Mouse (Mus musculus): ENCODE measurements around the gene Wdr1. TPM values are rescaled to one million over a fixed set of nuclear protein-coding genes. Genes with fewer than 3 reads are reported as not detected.

Gene Wdr1
- polyA plus RNA-seq, 1 experiment from 2014 or later = 221 TPM

GRCm38 (mm10) chr5:38538508-38538907, 24.5 kb downstream of the Wdr1 start:
- H3K9ac ChIP-seq (ENCODE audit: low read depth, low read length) = no peak overlapping the region
- ATAC-seq = 0 out of 2 replicates have a peak, but pooled peaks have one; percentile 44
- H3K36me3 ChIP-seq (ENCODE audit: control insufficient read depth, insufficient read depth, low read length) = peaks cover 72% of the 10 kb centered on the region
- H3K4me3 ChIP-seq (ENCODE audit: low read depth, low read length) = no peak overlapping the region
- H3K27me3 ChIP-seq (ENCODE audit: control insufficient read depth, insufficient read depth, low read depth, low read length) = no peaks in the 10 kb centered on the region
- no peak overlapping the region for H3K4me2 ChIP-seq (ENCODE audit: low read length)
- H3K27ac ChIP-seq (ENCODE audit: low read length) = no peak overlapping the region
- no peaks in the 10 kb centered on the region for H3K9me3 ChIP-seq (replicated peaks; ENCODE audit: control insufficient read depth, low read length, poor library complexity, severe bottlenecking)
- no peaks in the 10 kb centered on the region for H3K4me1 ChIP-seq (ENCODE audit: control insufficient read depth, insufficient read depth, low read length)
- WGBS = 86% methylated on average over 8 of the region's 8 CpGs

- ATAC-seq = no peak
These were observed 25.2 kb downstream of the Wdr1 start for GRCm38 (mm10) chr5:38537845-38538244.

GRCm38 (mm10) chr5:38536822-38537221, 26.2 kb downstream of the Wdr1 start:
- Histone ChIP-seq H3K9ac (ENCODE audit: low read depth, low read length) (no peak overlapping the region), H3K9me3 (replicated peaks; ENCODE audit: control insufficient read depth, low read length, poor library complexity, severe bottlenecking) (no peaks in the 10 kb centered on the region), H3K4me3 (ENCODE audit: low read depth, low read length) (no peak overlapping the region), H3K27ac (ENCODE audit: low read length) (no peak overlapping the region), H3K4me1 (ENCODE audit: control insufficient read depth, insufficient read depth, low read length) (no peaks in the 10 kb centered on the region), H3K4me2 (ENCODE audit: low read length) (no peak overlapping the region), H3K36me3 (ENCODE audit: control insufficient read depth, insufficient read depth, low read length) (peaks cover 65% of the 10 kb centered on the region), H3K27me3 (ENCODE audit: control insufficient read depth, insufficient read depth, low read depth, low read length) (no peaks in the 10 kb centered on the region)
- ATAC-seq = no peak
- 91% methylated on average over 3 of the region's 3 CpGs for WGBS

More at GRCm38 (mm10) chr5:38537845-38538244, 25.2 kb downstream of the Wdr1 start:
- Histone ChIP-seq H3K9ac (ENCODE audit: low read depth, low read length) (no peak overlapping the region), H3K4me2 (ENCODE audit: low read length) (no peak overlapping the region), H3K27me3 (ENCODE audit: control insufficient read depth, insufficient read depth, low read depth, low read length) (no peaks in the 10 kb centered on the region), H3K36me3 (ENCODE audit: control insufficient read depth, insufficient read depth, low read length) (peaks cover 68% of the 10 kb centered on the region), H3K9me3 (replicated peaks; ENCODE audit: control insufficient read depth, low read length, poor library complexity, severe bottlenecking) (no peaks in the 10 kb centered on the region), H3K4me1 (ENCODE audit: control insufficient read depth, insufficient read depth, low read length) (no peaks in the 10 kb centered on the region), H3K4me3 (ENCODE audit: low read depth, low read length) (no peak overlapping the region), H3K27ac (ENCODE audit: low read length) (no peak overlapping the region)
- 86% methylated on average over 4 of the region's 4 CpGs for WGBS

GRCm38 (mm10) chr5:38532084-38532483, 30.9 kb downstream of the Wdr1 start:
- H3K27ac ChIP-seq (ENCODE audit: low read length) = 0 out of 2 replicates have a peak overlapping the region, but pooled peaks have one; percentile 13
- ATAC-seq = peak; percentile 61

GRCm38 (mm10) chr5:38529724-38530428, 33.1 kb downstream of the Wdr1 start:
- Histone ChIP-seq H3K36me3 (ENCODE audit: control insufficient read depth, insufficient read depth, low read length) (peaks cover 57% of the 10 kb centered on the region), H3K4me2 (ENCODE audit: low read length) (no peak overlapping the region), H3K4me1 (ENCODE audit: control insufficient read depth, insufficient read depth, low read length) (no peaks in the 10 kb centered on the region), H3K27ac (ENCODE audit: low read length) (no peak overlapping the region), H3K27me3 (ENCODE audit: control insufficient read depth, insufficient read depth, low read depth, low read length) (no peaks in the 10 kb centered on the region), H3K4me3 (ENCODE audit: low read depth, low read length) (no peak overlapping the region), H3K9ac (ENCODE audit: low read depth, low read length) (no peak overlapping the region), H3K9me3 (replicated peaks; ENCODE audit: control insufficient read depth, low read length, poor library complexity, severe bottlenecking) (no peaks in the 10 kb centered on the region)
- peak; percentile 49 for ATAC-seq
- 74% methylated on average over 6 of the region's 6 CpGs for WGBS

More at GRCm38 (mm10) chr5:38532084-38532483, 30.9 kb downstream of the Wdr1 start:
- 83% methylated on average over 4 of the region's 4 CpGs for WGBS
- Histone ChIP-seq H3K9me3 (replicated peaks; ENCODE audit: control insufficient read depth, low read length, poor library complexity, severe bottlenecking) (no peaks in the 10 kb centered on the region), H3K4me1 (ENCODE audit: control insufficient read depth, insufficient read depth, low read length) (no peaks in the 10 kb centered on the region), H3K36me3 (ENCODE audit: control insufficient read depth, insufficient read depth, low read length) (peaks cover 73% of the 10 kb centered on the region), H3K4me3 (ENCODE audit: low read depth, low read length) (no peak overlapping the region), H3K4me2 (ENCODE audit: low read length) (no peak overlapping the region), H3K27me3 (ENCODE audit: control insufficient read depth, insufficient read depth, low read depth, low read length) (no peaks in the 10 kb centered on the region), H3K9ac (ENCODE audit: low read depth, low read length) (no peak overlapping the region)

- Histone ChIP-seq H3K9ac (ENCODE audit: low read depth, low read length) (no peak overlapping the region), H3K27me3 (ENCODE audit: control insufficient read depth, insufficient read depth, low read depth, low read length) (no peaks in the 10 kb centered on the region), H3K9me3 (replicated peaks; ENCODE audit: control insufficient read depth, low read length, poor library complexity, severe bottlenecking) (no peaks in the 10 kb centered on the region), H3K4me2 (ENCODE audit: low read length) (no peak overlapping the region), H3K36me3 (ENCODE audit: control insufficient read depth, insufficient read depth, low read length) (peaks cover 13% of the 10 kb centered on the region), H3K27ac (ENCODE audit: low read length) (no peak overlapping the region), H3K4me3 (ENCODE audit: low read depth, low read length) (no peak overlapping the region), H3K4me1 (ENCODE audit: control insufficient read depth, insufficient read depth, low read length) (no peaks in the 10 kb centered on the region)
- 96% methylated on average over 5 of the region's 5 CpGs for WGBS
- ATAC-seq = no peak
These were observed 40.0 kb downstream of the Wdr1 start for GRCm38 (mm10) chr5:38522977-38523376.

GRCm38 (mm10) chr5:38520838-38521237, 42.2 kb downstream of the Wdr1 start:
- no peaks in the 10 kb centered on the region for H3K4me1 ChIP-seq (ENCODE audit: control insufficient read depth, insufficient read depth, low read length)
- H3K36me3 ChIP-seq (ENCODE audit: control insufficient read depth, insufficient read depth, low read length) = peaks cover 2% of the 10 kb centered on the region; the same call in 1 of the 2 replicates
- no peak overlapping the region for H3K9ac ChIP-seq (ENCODE audit: low read depth, low read length)
- WGBS = 55% methylated on average over 1 of the region's 1 CpGs
- H3K4me3 ChIP-seq (ENCODE audit: low read depth, low read length) = no peak overlapping the region
- H3K4me2 ChIP-seq (ENCODE audit: low read length) = no peak overlapping the region
- no peak overlapping the region for H3K27ac ChIP-seq (ENCODE audit: low read length)
- no peaks in the 10 kb centered on the region for H3K27me3 ChIP-seq (ENCODE audit: control insufficient read depth, insufficient read depth, low read depth, low read length)
- no peak for ATAC-seq
- no peaks in the 10 kb centered on the region for H3K9me3 ChIP-seq (replicated peaks; ENCODE audit: control insufficient read depth, low read length, poor library complexity, severe bottlenecking)

GRCm38 (mm10) chr5:38516267-38516666, 46.8 kb downstream of the Wdr1 start:
- ATAC-seq = no peak
- WGBS = 58% methylated on average over 6 of the region's 6 CpGs

GRCm38 (mm10) chr5:38512991-38513390, 50.0 kb downstream of the Wdr1 start:
- H3K9ac ChIP-seq (ENCODE audit: low read depth, low read length) = no peak overlapping the region
- no peaks in the 10 kb centered on the region for H3K27me3 ChIP-seq (ENCODE audit: control insufficient read depth, insufficient read depth, low read depth, low read length)
- H3K27ac ChIP-seq (ENCODE audit: low read length) = no peak overlapping the region
- H3K4me1 ChIP-seq (ENCODE audit: control insufficient read depth, insufficient read depth, low read length) = no peaks in the 10 kb centered on the region
- H3K9me3 ChIP-seq (replicated peaks; ENCODE audit: control insufficient read depth, low read length, poor library complexity, severe bottlenecking) = no peaks in the 10 kb centered on the region
- no peaks in the 10 kb centered on the region for H3K36me3 ChIP-seq (ENCODE audit: control insufficient read depth, insufficient read depth, low read length)
- 20% methylated on average over 2 of the region's 2 CpGs for WGBS
- no peak overlapping the region for H3K4me2 ChIP-seq (ENCODE audit: low read length)
- no peak for ATAC-seq
- H3K4me3 ChIP-seq (ENCODE audit: low read depth, low read length) = no peak overlapping the region

More at GRCm38 (mm10) chr5:38516267-38516666, 46.8 kb downstream of the Wdr1 start:
- Histone ChIP-seq H3K9me3 (replicated peaks; ENCODE audit: control insufficient read depth, low read length, poor library complexity, severe bottlenecking) (no peaks in the 10 kb centered on the region), H3K27ac (ENCODE audit: low read length) (no peak overlapping the region), H3K36me3 (ENCODE audit: control insufficient read depth, insufficient read depth, low read length) (no peaks in the 10 kb centered on the region), H3K4me3 (ENCODE audit: low read depth, low read length) (no peak overlapping the region), H3K4me1 (ENCODE audit: control insufficient read depth, insufficient read depth, low read length) (no peaks in the 10 kb centered on the region), H3K9ac (ENCODE audit: low read depth, low read length) (no peak overlapping the region), H3K27me3 (ENCODE audit: control insufficient read depth, insufficient read depth, low read depth, low read length) (no peaks in the 10 kb centered on the region), H3K4me2 (ENCODE audit: low read length) (no peak overlapping the region)
